Mouse (Mus musculus) thymus, adult 2 months (tissue): ENCODE results near the gene Tas2r113.

Experiments
- CTCF ChIP-seq: fragments of 200-500 bp; IDR thresholded peaks from 2 replicates; pipeline ENCODE4 v1.5.1; 2012; ENCODE audit warnings: mild to moderate bottlenecking, control low read depth, low read length, moderate library complexity, borderline replicate concordance; ENCODE audit not compliant: control insufficient read depth, poor library complexity, insufficient read depth; ENCODE audit errors: extremely low read depth
- POLR2A ChIP-seq: fragments of 200-500 bp; IDR thresholded peaks from 2 replicates; pipeline ENCODE4 v1.6.1; 2012; ENCODE audit warnings: mild to moderate bottlenecking, low read length, control low read depth, moderate library complexity; ENCODE audit not compliant: control insufficient read depth, poor library complexity, insufficient read depth; ENCODE audit errors: extremely low read depth

DNA sequence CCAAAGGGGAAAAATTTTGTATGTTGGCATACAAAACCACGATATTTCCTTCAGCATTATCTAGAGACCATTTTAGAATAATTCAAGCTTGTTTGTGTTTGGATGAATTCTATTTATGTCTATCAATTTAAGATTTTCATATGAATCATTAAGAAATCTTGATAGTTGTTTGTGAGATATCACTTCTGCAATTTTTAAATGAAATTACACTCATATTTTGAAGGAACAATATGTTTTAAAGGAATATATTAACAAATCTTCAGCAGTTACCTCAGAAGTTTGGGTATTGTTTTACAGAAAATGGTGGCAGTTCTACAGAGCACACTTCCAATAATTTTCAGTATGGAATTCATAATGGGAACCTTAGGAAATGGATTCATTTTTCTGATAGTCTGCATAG, at the start of gene Tas2r113:
- TF ChIP-seq CTCF (no peak), POLR2A (no peak)
